Mouse (Mus musculus) CD4-positive naive resting alpha-beta T cell, adult 57 days (primary cell): Measurements from ENCODE around the gene Sult1a1. TPM values are rescaled to one million over a fixed set of nuclear protein-coding genes. Genes with fewer than 3 reads are reported as not detected.

Source experiments
- total RNA-seq: library from RNA; stranded (reverse); gene quantifications from one replicate; pipeline ENCODE4 v1.2.4, GENCODE M21; 2023

The Sult1a1 gene
- total RNA-seq, result 0.44 TPM

DNA sequence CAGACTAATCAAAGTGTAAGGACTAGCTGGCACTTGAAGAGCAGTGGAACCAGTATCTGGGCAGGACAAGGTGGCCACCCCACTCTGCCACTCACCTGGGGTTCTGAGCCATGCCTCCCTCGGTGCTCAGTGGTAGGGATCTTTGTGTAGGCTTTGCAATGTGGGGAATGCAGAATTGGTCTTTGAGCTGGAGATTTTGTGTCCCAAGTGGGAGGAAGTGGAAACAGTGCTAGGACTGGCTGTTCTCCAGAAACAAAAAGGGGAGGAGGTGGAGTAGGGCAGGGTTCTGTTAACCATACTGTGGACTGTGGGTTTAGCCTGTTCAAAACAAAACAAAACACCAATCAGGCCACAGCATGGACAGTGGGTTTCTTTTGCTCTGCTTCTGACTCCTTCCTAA, at the start of gene Sult1a1:
Gene Sult1a1 (minus strand): TSS at position 226 of the 400 bp plus-strand sequence.

DNA sequence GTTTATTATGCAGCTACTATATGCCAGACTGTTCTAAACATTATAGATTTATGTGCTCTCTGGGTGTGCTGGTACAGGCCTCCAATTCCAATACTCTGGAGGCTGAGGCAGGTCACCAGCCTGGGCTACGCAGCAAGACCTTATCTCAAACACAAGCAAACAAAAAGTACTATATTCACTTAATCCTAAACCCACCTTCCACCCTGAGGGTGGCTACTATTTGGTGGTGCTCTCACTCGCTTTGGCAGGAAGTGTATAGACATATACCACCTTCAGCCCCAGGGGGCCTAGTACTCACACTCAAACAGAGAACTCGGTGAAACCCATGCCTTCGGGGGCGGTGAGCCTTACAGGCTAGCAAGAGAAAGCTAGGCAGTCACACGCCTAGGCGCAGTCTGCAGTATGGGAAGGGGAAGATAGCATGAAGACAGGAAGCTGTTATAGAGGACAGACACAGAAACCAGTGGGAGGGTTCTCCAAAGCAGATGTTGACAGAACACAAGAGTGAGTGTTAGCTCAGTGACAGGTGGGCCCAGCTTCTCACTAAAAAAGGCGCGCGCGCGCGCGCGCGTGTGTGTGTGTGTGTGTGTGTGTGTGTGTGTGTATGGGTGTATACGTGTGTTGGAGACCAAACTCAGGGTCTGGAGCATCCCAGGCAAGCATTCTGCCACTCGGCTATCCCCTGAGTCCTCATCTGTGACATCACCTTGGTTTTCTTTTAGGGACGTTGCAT, 31.4 kb upstream of the Sult1a1 start, which contains the start of gene Coro1a:
Gene Coro1a (minus strand): TSS at position 346 of the 733 bp plus-strand sequence.

DNA sequence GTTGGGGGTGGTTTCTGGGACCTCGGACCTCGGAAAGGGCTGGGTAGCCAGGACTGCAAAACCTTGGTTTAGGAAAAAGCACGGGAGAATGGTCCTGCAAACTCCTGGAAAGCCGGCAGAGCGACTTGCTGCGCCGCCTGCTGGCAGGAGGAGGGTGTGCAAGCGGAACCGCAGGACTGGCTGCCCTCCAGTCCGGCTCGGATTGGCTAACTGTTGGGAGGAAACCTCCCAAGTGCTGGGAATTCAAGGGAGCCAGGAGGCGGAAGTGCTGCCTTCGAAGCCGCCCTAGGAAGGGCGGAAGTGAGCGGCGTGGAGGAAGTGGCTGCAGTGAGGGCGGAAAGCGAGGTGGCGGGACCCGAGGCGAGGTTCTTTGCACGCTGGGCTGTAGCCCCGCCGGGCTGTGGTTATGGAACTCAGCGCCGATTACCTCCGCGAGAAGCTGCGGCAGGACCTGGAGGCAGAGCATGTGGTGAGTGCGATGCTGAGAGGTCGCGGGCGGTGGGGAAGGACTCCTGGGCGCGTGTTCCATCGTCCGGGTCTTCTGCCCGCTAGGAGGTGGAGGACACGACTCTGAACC, 19.5 kb upstream of the Sult1a1 start, which contains the start of gene Slx1b:
Gene Slx1b (minus strand): TSS at position 154 of the 577 bp plus-strand sequence.

DNA sequence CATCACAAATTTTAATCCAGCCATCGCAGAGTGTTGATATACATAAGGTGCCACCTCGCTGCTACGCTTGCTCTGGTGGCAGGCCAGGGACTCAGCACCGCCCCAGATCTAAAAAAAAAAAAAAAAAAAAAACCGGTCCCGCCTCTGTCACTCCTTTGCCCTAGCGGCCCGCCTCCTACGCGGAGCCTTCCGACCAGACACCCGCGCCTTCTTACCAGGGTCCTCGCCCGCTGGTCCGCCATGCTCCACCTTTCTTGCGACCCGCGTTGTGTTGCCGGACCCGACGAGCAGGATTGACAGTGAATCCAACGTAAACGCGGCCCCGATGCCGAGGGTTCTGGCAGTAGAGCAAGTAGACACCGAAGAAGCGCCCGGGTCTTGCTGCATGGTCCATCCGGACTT, 19.0 kb upstream of the Sult1a1 start, which contains the start of gene Bola2:
Gene Bola2 (plus strand): TSS at position 192 of the 402 bp plus-strand sequence.

DNA sequence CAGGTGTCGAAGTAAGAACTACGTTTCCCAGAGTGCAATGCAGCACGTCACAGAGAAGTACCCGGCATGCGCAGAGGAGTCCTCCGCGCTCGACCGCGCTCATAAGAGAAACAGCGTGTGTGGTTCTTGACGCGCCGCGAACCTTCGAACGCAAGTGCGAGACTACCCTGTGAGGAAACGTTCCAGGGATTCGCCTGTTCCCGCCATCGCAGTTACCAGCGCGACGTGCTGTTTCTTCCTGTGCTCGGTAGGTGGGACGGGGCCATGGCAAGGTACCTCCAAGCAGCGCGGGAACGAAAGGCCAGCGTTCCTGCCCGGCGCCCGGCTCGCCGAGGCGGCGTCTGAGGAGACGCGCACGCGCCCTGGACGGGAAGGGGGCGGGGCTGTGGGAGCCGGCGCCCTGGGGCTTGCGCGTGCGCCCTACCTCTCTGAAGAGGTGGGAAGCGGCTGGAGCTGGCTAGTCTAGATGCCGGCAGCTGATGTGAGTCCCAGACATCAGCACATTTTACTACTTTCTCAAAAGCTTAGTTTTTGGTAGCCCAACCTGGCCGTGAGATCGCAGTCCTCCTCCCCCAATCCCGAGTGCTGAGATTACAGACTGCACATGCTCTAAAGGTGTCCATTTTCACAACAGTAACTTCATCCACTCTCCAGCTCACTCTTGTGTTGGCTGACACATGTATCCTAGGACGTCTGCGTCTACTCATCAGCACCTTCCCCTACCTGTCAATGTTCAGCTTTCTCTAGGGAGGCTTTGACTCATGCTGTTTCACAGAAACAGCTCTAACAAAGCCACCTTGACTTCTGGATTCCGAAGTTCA, 26.8 kb downstream of the Sult1a1 start, which contains the start of gene Sgf29:
Gene Sgf29 (plus strand): TSS at position 79 of the 821 bp plus-strand sequence.

DNA sequence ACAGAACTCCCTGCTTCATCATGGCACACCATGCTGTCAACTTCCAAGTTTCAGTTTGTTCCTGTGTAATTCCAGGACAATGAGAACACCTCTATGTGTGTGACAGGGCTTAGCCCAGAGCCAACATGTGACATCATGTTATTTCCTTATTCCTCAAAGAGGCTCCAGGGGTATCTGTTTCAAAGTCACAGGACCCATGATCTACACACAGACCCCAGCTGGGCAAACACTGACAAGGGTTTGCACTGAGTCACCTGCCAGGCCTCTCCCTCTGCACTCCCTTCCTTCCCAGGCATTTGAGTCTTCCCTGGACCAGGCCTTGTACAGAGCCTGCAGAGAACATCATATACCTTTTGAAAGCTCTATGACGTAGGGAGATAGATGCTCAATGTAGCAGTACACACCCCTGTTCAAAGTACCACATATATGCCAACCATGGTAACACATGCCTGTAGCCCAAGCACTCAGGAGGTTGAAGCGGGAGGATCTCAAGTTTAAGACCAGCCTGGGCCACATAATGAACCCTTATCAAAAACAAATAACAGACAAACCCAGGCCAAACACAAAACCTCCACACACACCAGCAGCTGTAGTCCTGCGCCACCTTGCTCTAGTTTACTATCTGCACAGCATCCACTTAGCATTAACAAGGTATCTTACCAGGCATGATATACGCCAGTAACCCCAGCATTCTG, 45.3 kb downstream of the Sult1a1 start, which contains the start of gene Nupr1:
Gene Nupr1 (minus strand): TSS at position 38 of the 695 bp plus-strand sequence.

Other genes starting within 250 kb of the Sult1a1 start
- 35.2 TPM for gene Rabep2, start 247.7 kb downstream of the Sult1a1 start, total RNA-seq
- 0.86 TPM for gene Atp2a1, start 213.3 kb downstream of the Sult1a1 start, total RNA-seq
- gene Sh2b1, start 201.0 kb downstream of the Sult1a1 start, total RNA-seq, result 95.6 TPM
- 49.0 TPM for gene Tufm, start 189.1 kb downstream of the Sult1a1 start, total RNA-seq
- gene Atxn2l, start 173.0 kb downstream of the Sult1a1 start, total RNA-seq, result 222 TPM
- 131 TPM for gene Eif3c, start 110.0 kb downstream of the Sult1a1 start, total RNA-seq
- gene Apobr, start 91.5 kb downstream of the Sult1a1 start, total RNA-seq, result 6.9 TPM
- gene Cln3, start 90.6 kb downstream of the Sult1a1 start, total RNA-seq, result 108 TPM
- not detected for gene Il27, start 81.5 kb downstream of the Sult1a1 start, total RNA-seq
- 1.3 TPM for gene Nupr1, start 45.6 kb downstream of the Sult1a1 start, total RNA-seq
- gene Sgf29, start 27.1 kb downstream of the Sult1a1 start, total RNA-seq, result 70.0 TPM
- gene Bola2, start 19.0 kb upstream of the Sult1a1 start, total RNA-seq, result 186 TPM
- gene Slx1b, start 19.4 kb upstream of the Sult1a1 start, total RNA-seq, result 10.8 TPM
- gene Coro1a, start 31.4 kb upstream of the Sult1a1 start, total RNA-seq, result 1,350 TPM
- 47.4 TPM for gene Mapk3, start 83.2 kb upstream of the Sult1a1 start, total RNA-seq
- 5.8 TPM for gene Gdpd3, start 89.9 kb upstream of the Sult1a1 start, total RNA-seq
- gene Ypel3, start 100.5 kb upstream of the Sult1a1 start, total RNA-seq, result 256 TPM
- 11.5 TPM for gene Tbx6, start 105.1 kb upstream of the Sult1a1 start, total RNA-seq
- 252 TPM for gene Ppp4c, start 116.1 kb upstream of the Sult1a1 start, total RNA-seq
- gene Fam57b, start 121.2 kb upstream of the Sult1a1 start, total RNA-seq, result not detected
- gene 4930451I11Rik, start 155.2 kb upstream of the Sult1a1 start, total RNA-seq, result not detected
- not detected for gene Doc2a, start 171.0 kb upstream of the Sult1a1 start, total RNA-seq
- gene Hirip3, start 185.5 kb upstream of the Sult1a1 start, total RNA-seq, result 19.3 TPM
- 63.0 TPM for gene Ino80e, start 185.9 kb upstream of the Sult1a1 start, total RNA-seq
- gene Taok2, start 208.3 kb upstream of the Sult1a1 start, total RNA-seq, result 94.6 TPM
- 36.1 TPM for gene Tmem219, start 246.5 kb upstream of the Sult1a1 start, total RNA-seq